Mouse (Mus musculus) c-Kit-positive CD71-positive TER-119-negative erythroid progenitor cells, embryonic 14.5 days (primary cell): ENCODE results near the gene Slc35b2.
A peak's percentile ranks its signal among the peaks of the same experiment; 100 is the strongest.

ENCODE experiments used
- DNase-seq: peaks from one replicate; pipeline ENCODE4 v3.0.0-alpha.2; 2013; ENCODE audit warnings: low read depth

Gene Slc35b2

GRCm38 (mm10) chr17:45563655-45564530 is at the start of gene Slc35b2:
Slc35b2 (plus strand) TSS chr17:45563874.
- DNase-seq = no peak

- no peak for DNase-seq
Measured at GRCm38 (mm10) chr17:45515204-45515726, 48.4 kb upstream of the Slc35b2 start.

- no peak for DNase-seq
Measured at GRCm38 (mm10) chr17:45515806-45516205, 47.9 kb upstream of the Slc35b2 start.

GRCm38 (mm10) chr17:45516488-45516887 is 47.2 kb upstream of the Slc35b2 start:
- DNase-seq = peak; percentile 64

DNA sequence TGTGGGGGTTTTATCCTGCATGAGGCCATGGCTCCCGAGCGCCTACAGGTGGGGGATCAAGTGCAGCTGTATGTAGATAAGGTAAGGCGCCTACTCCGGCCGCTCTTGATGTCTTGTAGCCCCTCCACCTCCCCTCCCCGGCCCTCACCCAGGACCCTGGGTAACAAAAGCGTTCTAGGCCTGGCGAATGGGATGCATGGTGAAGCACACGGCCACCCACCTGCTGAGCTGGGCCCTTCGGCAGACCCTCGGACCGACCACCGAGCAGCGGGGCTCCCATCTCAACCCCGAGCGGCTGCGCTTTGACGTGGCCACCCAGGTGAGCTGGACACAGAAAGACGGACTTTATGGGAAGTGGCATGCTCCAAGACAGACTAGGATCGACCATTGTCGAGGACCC is 46.5 kb upstream of the Slc35b2 start:
- no peak for DNase-seq

- no peak for DNase-seq
Measured at GRCm38 (mm10) chr17:45517549-45518215, 46.0 kb upstream of the Slc35b2 start.

GRCm38 (mm10) chr17:45518766-45519475 is 44.8 kb upstream of the Slc35b2 start:
- no peak for DNase-seq

- DNase-seq = no peak
Measured at GRCm38 (mm10) chr17:45520136-45520535, 43.5 kb upstream of the Slc35b2 start.

GRCm38 (mm10) chr17:45523263-45523662 is 40.4 kb upstream of the Slc35b2 start, which contains the start of gene Tcte1:
Tcte1 (plus strand) TSS chr17:45523434.
- no peak for DNase-seq

DNA sequence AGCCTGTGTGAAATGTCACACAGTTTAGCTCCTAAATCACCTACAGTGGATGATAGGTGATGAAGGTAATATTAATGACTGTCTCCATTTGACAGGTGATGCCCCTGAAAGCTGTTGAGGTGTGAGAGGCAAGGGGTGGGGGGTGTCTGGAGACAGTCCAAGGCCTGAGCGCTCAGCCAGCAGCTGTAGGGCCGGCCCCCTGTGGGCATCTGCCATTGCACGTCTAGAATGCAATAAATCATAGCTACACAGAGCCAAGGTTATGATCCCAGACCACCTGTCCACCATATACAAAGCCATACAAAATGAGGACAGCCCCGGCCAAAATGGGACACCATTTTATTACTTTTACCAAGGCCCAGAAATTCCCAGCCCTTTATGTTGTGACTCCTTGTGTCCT is 38.7 kb upstream of the Slc35b2 start:
- no peak for DNase-seq

- DNase-seq = no peak
Measured at GRCm38 (mm10) chr17:45526571-45526970, 37.1 kb upstream of the Slc35b2 start.

GRCm38 (mm10) chr17:45530346-45530782 is 33.3 kb upstream of the Slc35b2 start:
- DNase-seq = no peak

DNA sequence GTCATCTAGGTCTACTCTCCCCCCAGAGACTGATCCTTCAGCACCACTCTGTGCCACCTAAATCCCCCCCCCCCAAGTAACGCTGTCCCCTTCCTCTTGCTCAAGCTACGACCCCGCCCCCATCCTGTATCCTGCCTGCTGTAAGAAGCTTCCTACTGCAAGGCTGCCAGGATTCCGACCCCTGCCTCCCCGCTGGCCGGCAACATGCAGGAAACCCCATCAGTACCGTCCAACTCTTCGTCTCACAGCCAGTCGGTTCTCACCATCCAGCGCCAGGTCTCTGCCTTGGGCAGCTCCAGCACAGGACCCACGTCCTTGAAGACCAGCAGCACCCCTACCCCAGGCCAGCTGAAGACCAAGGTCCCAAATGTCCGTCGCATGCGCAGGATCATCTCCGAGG is 30.8 kb upstream of the Slc35b2 start:
- no peak for DNase-seq

- no peak for DNase-seq
Measured at GRCm38 (mm10) chr17:45536264-45536663, 27.4 kb upstream of the Slc35b2 start.

GRCm38 (mm10) chr17:45538394-45538793 is 25.3 kb upstream of the Slc35b2 start:
- DNase-seq = no peak

- no peak for DNase-seq
Measured at GRCm38 (mm10) chr17:45539664-45540063, 24.0 kb upstream of the Slc35b2 start.

GRCm38 (mm10) chr17:45542129-45542528 is 21.5 kb upstream of the Slc35b2 start:
- no peak for DNase-seq

DNA sequence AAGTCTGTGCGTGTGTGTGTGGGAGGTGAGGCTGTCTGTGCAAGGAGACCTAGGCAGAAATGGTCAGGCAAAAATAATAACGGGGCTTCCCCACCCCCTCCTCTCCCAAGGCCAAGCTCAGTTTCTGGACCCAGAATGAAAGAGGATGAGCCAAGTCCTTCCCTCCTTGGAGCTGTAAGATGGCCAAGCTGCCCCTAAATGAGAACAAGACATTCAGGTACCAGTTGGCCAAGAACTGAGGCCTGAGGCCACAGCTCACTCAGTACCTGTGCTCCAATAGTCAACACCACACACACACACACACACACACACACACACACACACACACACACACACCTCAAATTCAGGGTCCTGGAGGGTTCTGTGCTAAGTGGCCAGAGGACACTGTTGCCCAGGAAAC is 21.0 kb upstream of the Slc35b2 start:
- DNase-seq = no peak

DNA sequence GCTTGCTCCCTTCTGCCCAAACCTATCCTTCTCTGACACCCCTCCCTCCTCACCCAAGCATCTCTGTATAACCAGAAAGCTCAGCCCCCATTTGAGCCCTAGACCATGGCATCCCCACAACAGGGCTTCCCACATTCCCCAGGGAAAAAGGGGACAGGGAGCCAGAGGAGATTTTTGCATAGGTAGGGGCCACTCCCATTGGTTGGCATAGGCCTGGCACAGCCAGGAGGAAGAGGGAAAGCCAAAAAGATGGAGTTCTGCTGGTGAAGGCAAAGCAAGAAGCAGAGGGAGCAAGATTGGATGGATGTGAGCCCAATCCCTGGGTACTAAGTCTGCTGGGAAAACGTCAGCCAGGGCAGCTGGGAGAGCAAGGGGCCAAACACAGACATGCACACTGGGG is 20.6 kb upstream of the Slc35b2 start:
- no peak for DNase-seq

DNA sequence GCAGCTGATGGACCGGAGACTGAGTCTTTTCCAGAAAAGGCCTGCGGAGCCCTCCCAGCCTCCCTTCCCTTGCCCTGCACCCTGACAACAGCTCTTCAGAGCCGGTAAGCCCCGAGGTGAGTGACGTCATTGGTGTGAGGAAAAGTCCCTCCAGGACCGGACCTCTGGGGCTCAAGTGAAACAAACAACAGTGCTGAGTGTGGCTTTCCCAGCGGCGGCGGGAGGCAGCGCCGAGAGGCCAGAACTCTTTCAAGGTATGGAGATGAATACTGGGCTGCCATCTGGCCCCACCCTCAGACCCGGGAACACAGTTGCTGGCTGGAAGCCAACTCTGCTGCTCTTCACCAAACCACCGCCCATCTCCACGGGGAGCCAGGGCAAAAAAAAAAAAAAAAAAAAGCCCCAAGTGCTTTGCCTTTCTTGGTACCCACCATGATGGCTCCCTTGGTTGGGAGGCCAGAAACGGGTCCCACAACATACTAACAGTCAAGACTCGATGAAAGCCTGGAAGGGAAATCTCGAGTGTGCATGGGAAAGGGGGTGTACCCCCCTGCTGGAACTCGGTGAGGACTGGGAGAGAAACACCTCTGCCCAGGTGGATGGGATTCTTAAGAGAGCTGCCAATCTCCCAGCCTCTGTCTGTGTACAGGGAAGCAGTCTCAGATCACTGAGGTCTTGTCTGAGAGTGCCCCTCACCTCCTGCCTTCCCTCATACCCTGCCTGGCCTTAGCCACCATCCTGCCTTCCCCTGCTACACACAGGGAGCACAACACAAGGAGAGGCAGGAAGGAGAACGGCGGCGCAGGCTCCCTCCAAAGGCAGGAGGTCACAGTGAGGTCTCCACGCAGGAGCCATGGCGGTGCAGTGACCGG is 19.4 kb upstream of the Slc35b2 start:
- no peak for DNase-seq

DNA sequence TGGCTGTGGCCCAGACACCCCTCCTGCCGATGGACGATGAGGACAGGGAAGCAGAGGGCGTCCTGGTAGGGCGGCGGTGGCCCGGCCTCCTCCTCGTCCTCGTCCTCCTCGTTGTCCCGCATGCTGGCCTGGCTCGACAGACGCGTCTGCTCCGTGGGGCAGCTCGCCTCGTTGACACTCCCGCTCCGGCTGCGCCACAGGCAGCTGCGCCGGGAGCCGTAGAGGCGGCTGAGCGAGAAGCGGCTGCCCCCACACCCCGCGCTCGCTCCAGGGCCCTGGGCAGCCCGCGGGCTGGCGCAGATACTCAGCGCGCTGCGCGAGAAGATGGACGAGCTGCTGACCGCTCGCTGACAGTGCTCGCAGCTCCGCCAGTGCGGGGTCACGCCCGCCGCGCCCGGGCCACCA is 18.8 kb upstream of the Slc35b2 start:
- no peak for DNase-seq
